Mouse (Mus musculus): ENCODE measurements around the gene Polr2b.

Polr2b gene

GRCm38 (mm10) chr5:77386596-77387413 is 76.9 kb downstream of the Polr2b start:
- no peak for DNase-seq (ENCODE audit: low spot score in 2 of 2)

- DNase-seq (ENCODE audit: low spot score in 2 of 2), result no peak
Observed at GRCm38 (mm10) chr5:77387414-77387704, 77.4 kb downstream of the Polr2b start.

GRCm38 (mm10) chr5:77388359-77388758 is 78.4 kb downstream of the Polr2b start:
- DNase-seq (ENCODE audit: low spot score in 2 of 2), result no peak

GRCm38 (mm10) chr5:77390272-77390671 is 80.3 kb downstream of the Polr2b start:
- no peak for DNase-seq (ENCODE audit: low spot score in 2 of 2)

DNA sequence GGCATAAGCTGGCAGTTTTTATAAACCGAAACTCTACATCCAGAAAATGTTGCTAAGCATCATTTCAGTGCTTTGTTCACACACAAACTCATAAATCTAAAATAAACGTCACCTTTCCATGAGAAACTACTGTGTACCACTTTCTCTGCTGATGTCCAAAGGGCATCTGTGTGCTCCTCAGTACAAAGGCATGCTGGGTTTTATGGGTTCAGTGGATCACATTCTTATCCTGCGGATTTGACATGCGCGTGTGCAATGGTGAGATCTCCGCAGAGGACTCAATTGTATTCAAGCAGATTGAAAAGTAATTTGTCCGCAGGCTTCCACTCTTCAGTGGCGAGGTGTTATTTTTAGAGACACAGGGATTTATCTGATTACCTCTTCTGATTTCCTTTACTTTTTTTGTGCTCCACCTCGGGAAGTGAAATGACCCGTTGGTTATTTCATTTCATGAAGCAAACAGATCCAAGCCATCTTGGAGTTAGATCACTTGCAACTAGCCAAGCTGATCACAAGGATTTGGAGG is 83.2 kb downstream of the Polr2b start:
- no peak for DNase-seq (ENCODE audit: low spot score in 2 of 2)

- no peak for DNase-seq (ENCODE audit: low spot score in 2 of 2)
Observed at GRCm38 (mm10) chr5:77393990-77394618, 84.2 kb downstream of the Polr2b start.

DNA sequence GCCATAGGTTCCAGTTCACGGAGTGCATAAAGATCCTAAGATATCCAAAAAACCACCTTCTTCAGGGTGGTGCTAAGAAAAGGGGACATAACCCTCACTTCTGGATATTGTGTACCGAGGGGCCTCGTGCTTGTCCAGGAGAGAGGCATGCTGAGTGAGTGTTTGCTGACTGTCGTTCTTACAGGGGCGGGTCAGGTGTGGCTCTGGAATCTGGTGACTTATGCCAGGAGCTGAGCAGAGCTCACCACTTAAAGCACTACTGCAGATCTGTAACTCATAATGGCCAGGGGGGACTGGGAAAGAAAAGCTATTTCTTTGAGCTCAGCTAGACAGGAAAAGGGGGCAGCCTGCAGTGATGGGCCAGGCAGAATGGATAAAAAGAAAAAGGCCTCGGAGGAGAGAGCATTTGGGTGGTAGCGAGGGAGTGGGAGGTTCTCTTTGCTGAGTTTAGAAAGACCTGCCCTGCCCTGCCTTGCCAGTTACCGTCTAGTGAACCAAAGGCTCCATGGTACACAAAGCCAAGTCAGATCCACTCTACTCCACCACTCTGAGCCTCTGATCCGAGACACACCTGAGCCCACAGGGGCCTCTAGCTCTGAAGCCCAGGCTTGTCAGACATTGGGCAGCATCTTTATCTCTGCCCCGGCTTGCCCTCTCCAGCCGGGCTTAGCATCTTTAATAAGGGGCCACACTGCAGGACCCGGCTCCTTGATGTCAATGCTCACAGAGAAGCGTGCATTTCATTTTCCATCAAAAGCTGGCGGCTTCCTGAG is 88.5 kb downstream of the Polr2b start:
- no peak for DNase-seq (ENCODE audit: low spot score in 2 of 2)
